Mouse (Mus musculus): ENCODE measurements around the gene Maz.

DNA sequence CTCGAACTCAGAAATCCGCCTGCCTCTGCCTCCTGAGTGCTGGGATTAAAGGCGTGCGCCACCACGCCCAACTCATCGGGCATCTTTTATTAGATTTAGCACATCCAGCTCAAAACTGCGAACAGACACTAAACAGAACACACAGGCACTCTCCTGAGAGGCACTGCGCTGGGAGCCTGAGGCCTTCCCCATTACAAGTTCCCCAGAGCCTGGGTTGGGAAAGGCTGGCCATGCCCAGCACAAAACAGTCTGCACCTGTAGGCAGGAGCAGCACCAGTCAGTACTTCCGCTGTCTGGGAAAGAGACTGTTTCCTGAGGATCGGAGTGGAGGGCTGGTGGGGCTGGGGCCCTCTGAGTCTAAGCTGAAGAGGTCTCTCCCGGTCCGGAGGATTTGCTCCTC lies 11.8 kb downstream of the Maz start:
- TF ChIP-seq CTCF (IDR thresholded peaks at IDR 0.05; ENCODE audit: low read depth, low read length) (no peak), GATA1 (IDR thresholded peaks at IDR 0.05; ENCODE audit: borderline replicate concordance, low read length) (no peak), POLR2AphosphoS5 (IDR thresholded peaks at IDR 0.05; ENCODE audit: insufficient replicate concordance, low read depth, low read length) (no peak)
